Mouse (Mus musculus) heart, embryonic 12.5 days (tissue): ENCODE measurements at regions not wholly inside any gene's neighbourhood (a gene's known extent, or its start where the extent isn't known, plus 50 kb on each side); places are given as distances from the start of the nearest gene placed in this dataset.

Source experiments
- ATAC-seq: fragments of 200-750 bp; cut with Nextera tagmentation; 2 replicates; pipeline ENCODE4 v1.8.0; 2017; ENCODE audit warnings: moderate TSS enrichment, moderate library complexity; ENCODE audit not compliant: insufficient number of reproducible peaks, low FRiP score
- H3K27ac ChIP-seq: fragments of 300-500 bp; sonication (generic); 2 replicates; pipeline ENCODE4 v1.5.1; 2016; ENCODE audit warnings: mild to moderate bottlenecking, moderate library complexity; ENCODE audit not compliant: poor library complexity, severe bottlenecking
- H3K27me3 ChIP-seq: fragments of 300-500 bp; sonication (generic); replicated peaks from 2 replicates; pipeline ENCODE4 v1.6.1; 2016; ENCODE audit warnings: mild to moderate bottlenecking, moderate library complexity
- H3K36me3 ChIP-seq: fragments of 300-500 bp; sonication (generic); 2 replicates; pipeline ENCODE4 v1.6.1; 2016; ENCODE audit warnings: mild to moderate bottlenecking, moderate library complexity
- H3K4me1 ChIP-seq: fragments of 300-500 bp; sonication (generic); replicated peaks from 2 replicates; pipeline ENCODE4 v1.6.1; 2016; ENCODE audit warnings: mild to moderate bottlenecking
- H3K4me2 ChIP-seq: fragments of 300-500 bp; sonication (generic); 2 replicates; pipeline ENCODE4 v1.6.1; 2016; ENCODE audit warnings: mild to moderate bottlenecking, moderate library complexity
- H3K4me3 ChIP-seq: fragments of 300-500 bp; sonication (generic); 2 replicates; pipeline ENCODE4 v1.5.1; 2016; ENCODE audit warnings: mild to moderate bottlenecking
- H3K9ac ChIP-seq: fragments of 300-500 bp; sonication (generic); 2 replicates; pipeline ENCODE4 v1.6.1; 2016; ENCODE audit warnings: mild to moderate bottlenecking, moderate library complexity
- H3K9me3 ChIP-seq: fragments of 300-500 bp; sonication (generic); replicated peaks from 2 replicates; pipeline ENCODE4 v1.6.1; 2016; ENCODE audit warnings: mild to moderate bottlenecking, moderate library complexity
- WGBS: fragments of 180-500 bp; shearing (Covaris S2); methylation state at CpG from one replicate; pipeline ENCODE4 v1.1.7; 2016; 5-methylcytosine and 5-hydroxymethylcytosine counted together

DNA sequence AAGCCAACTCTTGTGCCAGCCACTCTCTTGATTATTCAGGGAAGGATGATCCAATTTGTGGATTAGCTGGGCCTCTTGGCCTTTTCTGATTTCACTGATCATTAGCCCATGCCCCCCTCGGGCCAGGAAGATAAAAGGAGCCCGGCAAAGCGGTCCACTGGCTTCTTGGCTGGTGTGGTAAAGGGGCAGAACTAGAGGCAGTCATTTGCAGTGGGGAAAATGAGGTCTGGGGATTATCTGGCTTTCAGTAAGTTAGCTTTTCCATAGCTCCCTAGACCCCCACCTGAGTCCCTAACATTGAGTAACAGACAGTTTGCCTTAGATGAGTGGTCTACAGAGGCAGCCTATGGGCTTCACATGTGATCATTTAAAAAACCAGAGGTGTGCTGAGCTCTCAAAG lies 163.7 kb downstream of the Insig2 start:
- Histone ChIP-seq H3K4me2 (no peak overlapping the region), H3K4me1 (no peaks in the 10 kb centered on the region), H3K4me3 (no peak overlapping the region), H3K27me3 (peaks cover 10% of the 10 kb centered on the region), H3K27ac (no peak overlapping the region), H3K36me3 (no peaks in the 10 kb centered on the region), H3K9ac (no peak overlapping the region), H3K9me3 (no peaks in the 10 kb centered on the region)
- ATAC-seq: no peak
- 33% methylated on average over 3 of the region's 3 CpGs for whole genome bisulfite sequencing

DNA sequence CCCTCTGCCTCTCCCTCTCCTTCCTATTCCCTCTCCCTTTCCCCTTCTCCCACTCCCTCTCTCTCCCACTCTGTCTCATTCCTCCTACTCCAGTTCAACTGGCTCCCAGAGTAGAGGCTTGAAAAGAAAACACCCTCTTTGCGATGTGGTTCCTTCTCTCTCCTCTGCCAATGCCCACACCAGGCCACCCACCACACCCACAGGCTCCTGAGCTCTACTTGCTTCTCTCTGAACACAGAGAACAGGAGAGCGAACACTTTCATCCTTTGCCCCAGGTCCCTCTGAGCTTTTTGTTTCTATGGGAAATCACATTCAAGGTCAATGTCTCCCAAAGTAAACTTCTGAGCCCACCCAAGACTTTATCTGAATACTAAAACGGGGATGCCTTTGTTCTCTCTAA lies 155.8 kb downstream of the Insig2 start:
- H3K4me2 ChIP-seq: no peak overlapping the region
- H3K27me3 ChIP-seq: peaks cover 47% of the 10 kb centered on the region
- H3K4me3 ChIP-seq: no peak overlapping the region
- 0 out of 2 replicates have a peak, but pooled peaks cover 4% of the 10 kb centered on the region for H3K4me1 ChIP-seq
- H3K9me3 ChIP-seq: no peaks in the 10 kb centered on the region; the same call in 1 of the 2 replicates
- no peak for ATAC-seq
- 5% methylated on average over 3 of the region's 3 CpGs for WGBS
- H3K9ac ChIP-seq: no peak overlapping the region
- no peaks in the 10 kb centered on the region for H3K36me3 ChIP-seq
- no peak overlapping the region for H3K27ac ChIP-seq

DNA sequence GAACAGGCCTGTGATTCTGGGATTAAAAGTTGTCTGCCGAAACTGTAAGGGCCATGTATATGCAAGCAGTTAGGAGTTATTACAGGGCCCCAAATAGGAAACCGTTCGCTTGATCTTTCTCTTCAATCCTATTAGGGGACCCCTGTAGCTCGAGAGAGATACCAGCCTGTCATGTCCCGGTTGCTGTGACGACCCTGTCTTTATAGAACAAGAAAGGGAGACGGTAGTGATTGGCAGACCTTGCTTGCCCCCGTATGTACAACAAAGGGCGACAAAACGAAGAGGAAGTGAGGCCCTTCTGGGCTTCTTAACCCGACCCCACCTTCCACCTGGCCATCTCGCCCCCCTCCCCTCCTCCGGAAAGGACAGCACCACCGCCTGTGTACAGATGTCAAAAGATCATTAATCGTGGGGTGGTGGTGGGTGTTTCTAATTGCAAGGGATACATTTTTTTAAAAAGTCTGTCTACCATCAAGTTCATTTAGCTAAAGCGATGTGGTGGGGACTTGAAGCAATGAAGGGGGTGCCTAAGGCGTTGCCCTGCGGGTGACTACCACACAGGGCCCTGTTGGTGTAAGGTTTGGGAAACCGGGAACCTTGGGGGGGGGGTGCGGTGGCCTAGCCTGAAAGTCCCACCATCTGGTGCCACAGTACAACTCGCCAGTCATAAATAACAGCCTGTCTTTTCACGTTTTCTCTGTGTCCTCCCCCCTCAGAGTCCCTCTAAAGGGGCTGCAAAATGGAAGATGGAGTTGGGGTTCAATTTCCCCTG lies 155.1 kb downstream of the Insig2 start:
- H3K4me2 ChIP-seq: peak overlapping the region; percentile 51
- H3K36me3 ChIP-seq: no peaks in the 10 kb centered on the region
- no peak overlapping the region for H3K9ac ChIP-seq
- H3K4me1 ChIP-seq: 0 out of 2 replicates have a peak, but pooled peaks cover 4% of the 10 kb centered on the region
- ATAC-seq: no peak
- H3K27ac ChIP-seq: no peak overlapping the region
- 4% methylated on average over 22 of the region's 22 CpGs for WGBS
- peak overlapping the region; percentile 22 for H3K4me3 ChIP-seq
- peaks cover 55% of the 10 kb centered on the region for H3K27me3 ChIP-seq
- no peaks in the 10 kb centered on the region; the same call in 1 of the 2 replicates for H3K9me3 ChIP-seq

DNA sequence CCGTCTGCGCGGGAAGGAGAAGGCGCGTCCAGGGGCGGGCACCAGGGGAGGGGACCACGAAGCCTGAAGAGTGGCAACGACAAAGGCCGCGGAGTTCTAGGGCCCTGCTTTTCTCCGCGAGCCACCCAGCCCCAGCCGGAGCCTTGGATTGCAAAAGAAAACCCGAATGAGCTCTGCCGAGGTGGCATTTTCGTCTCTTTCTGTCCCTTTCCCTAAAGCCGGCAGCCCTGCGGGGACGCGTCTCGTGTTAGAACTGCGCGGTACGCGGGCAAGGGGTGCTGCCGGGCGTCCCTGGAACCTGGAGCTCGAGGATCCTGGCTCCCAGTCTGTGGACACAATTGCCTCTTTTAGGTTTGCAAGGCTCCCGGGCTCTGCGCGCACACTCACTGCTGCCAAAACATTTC lies 154.5 kb downstream of the Insig2 start:
- Histone ChIP-seq H3K9ac (no peak overlapping the region), H3K27me3 (peaks cover 59% of the 10 kb centered on the region), H3K36me3 (no peaks in the 10 kb centered on the region), H3K4me2 (peak overlapping the region; percentile 51), H3K9me3 (no peaks in the 10 kb centered on the region; the same call in 1 of the 2 replicates), H3K27ac (no peak overlapping the region), H3K4me3 (peak overlapping the region; percentile 22), H3K4me1 (0 out of 2 replicates have a peak, but pooled peaks cover 4% of the 10 kb centered on the region)
- under 1% methylated on average over 31 of the region's 31 CpGs for WGBS
- ATAC-seq: no peak

DNA sequence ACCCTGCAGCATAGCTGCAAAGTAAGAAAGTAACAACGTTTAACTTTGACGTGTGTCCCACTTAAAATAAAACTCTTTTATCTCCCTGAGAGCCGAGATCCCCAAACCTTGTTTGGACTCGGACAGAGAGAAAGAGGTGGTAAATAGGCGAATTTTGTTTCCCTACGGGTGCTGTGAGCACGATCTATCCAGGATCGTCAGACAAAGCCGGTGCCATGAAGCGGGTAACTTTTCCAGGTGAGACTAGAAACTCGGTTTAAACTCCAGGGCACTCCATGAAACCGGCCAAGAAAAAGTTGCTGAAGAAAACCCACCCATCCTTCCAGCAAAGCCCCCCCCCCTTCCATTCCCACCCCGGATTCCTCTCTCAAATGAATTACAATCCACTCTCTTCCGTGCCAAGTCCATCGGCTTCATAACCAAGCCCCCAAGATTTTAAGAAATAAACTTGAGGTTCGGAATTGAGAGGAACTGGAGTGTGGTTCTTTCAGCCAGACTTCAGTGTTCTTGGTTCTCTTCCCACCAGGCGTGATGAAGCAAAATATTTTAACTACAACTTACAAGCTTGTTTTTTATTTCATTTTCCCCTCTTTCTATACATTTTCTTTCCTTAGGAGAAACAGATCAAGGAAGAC lies 153.7 kb downstream of the Insig2 start:
- H3K4me3 ChIP-seq: no peak overlapping the region
- no peak for ATAC-seq
- peaks cover 56% of the 10 kb centered on the region for H3K27me3 ChIP-seq
- H3K9ac ChIP-seq: no peak overlapping the region
- no peak overlapping the region for H3K27ac ChIP-seq
- WGBS: 2% methylated on average over 17 of the region's 17 CpGs
- H3K9me3 ChIP-seq: no peaks in the 10 kb centered on the region; the same call in 1 of the 2 replicates
- 0 out of 2 replicates have a peak, but pooled peaks cover 4% of the 10 kb centered on the region for H3K4me1 ChIP-seq
- no peaks in the 10 kb centered on the region for H3K36me3 ChIP-seq
- H3K4me2 ChIP-seq: no peak overlapping the region

DNA sequence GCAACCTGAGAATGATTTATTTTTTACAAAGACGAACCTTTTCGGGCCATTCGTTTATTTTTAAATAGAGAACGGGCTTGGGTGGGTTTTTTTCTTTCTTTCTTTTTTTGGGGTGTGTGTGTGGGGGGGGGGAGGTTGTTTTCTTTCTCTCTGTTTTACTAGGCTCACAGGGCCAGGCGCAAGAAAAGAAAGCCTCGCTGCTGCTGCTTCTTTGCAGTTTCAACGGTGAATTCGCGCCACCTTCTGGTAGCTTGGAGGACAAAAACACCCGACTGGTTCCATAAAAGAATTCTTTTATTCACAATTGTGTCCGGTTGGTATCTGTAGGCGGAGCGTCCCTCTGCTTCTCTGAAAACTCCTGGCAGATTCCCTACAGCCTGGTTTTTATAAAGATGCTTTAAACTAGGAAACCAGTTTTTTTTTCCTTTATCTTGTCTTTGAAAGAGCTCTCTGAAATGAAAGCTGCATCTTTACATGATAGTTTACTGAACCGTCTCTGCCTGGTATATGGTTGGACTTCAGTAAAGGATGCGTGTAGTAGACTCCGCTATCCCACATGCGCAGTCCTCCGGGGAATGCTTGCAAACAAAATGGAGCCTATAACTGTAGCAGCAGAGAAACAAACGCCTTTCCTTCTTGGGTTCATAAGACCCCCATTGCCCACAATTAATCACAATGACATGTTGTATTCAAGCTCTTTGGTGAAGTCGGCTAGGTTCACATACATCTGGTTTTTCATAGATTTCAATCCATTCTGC lies 151.9 kb downstream of the Insig2 start:
- H3K36me3 ChIP-seq: no peaks in the 10 kb centered on the region
- peaks cover 48% of the 10 kb centered on the region for H3K27me3 ChIP-seq
- no peak overlapping the region for H3K4me2 ChIP-seq
- WGBS: 19% methylated on average over 20 of the region's 20 CpGs
- H3K9me3 ChIP-seq: no peaks in the 10 kb centered on the region
- ATAC-seq: no peak
- no peak overlapping the region for H3K9ac ChIP-seq
- 0 out of 2 replicates have a peak, but pooled peaks cover 4% of the 10 kb centered on the region for H3K4me1 ChIP-seq
- no peak overlapping the region for H3K27ac ChIP-seq
- H3K4me3 ChIP-seq: no peak overlapping the region

DNA sequence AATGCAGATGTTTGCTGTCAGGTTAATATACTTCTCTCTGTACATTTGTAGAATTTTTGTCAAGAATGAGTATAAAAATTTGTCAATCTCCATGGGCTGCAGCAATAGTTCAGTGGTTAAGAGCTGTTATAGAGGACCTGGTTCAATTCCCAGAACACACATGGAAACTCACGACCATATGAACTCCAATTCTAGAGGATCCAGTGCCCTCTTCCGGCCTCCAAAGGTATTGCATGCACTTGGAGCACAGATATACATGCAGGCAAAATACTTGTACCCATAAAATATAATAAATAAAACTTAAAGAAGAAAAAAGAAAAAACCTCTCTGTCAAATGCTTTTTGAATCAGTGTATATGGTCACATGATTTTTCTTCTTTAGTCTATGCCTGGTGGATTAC lies 143.5 kb downstream of the Insig2 start:
- H3K4me3 ChIP-seq: no peak overlapping the region
- H3K36me3 ChIP-seq: no peaks in the 10 kb centered on the region
- no peak overlapping the region for H3K4me2 ChIP-seq
- no peaks in the 10 kb centered on the region for H3K4me1 ChIP-seq
- H3K9me3 ChIP-seq: no peaks in the 10 kb centered on the region
- WGBS: 28% methylated on average over 2 of the region's 2 CpGs
- H3K27ac ChIP-seq: no peak overlapping the region
- no peak for ATAC-seq
- H3K27me3 ChIP-seq: no peaks in the 10 kb centered on the region; the same call in 1 of the 2 replicates
- no peak overlapping the region for H3K9ac ChIP-seq

DNA sequence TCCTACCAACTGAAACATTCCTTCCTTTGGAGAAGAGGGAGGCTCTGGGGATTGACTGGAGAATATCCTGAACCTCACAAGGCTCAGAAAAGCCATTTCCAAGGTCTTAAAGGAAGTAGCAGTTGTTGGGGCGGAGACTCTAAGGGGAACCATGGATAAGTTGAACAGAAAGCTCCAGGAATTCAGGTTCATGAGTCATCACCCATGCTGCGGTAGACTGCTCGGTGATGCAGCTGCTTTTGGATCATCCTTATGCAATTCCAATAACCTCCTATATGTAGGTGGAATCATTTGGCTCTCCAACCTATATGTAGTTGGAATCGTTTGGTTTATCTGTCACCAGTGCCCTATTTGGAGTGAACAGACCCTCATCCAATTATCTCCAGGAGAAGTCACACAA lies 137.6 kb downstream of the Insig2 start:
- H3K9me3 ChIP-seq: no peaks in the 10 kb centered on the region
- no peak for ATAC-seq
- no peak overlapping the region for H3K4me2 ChIP-seq
- H3K27me3 ChIP-seq: no peaks in the 10 kb centered on the region
- H3K4me1 ChIP-seq: no peaks in the 10 kb centered on the region
- H3K4me3 ChIP-seq: no peak overlapping the region
- no peak overlapping the region for H3K27ac ChIP-seq
- no peak overlapping the region for H3K9ac ChIP-seq
- WGBS: 76% methylated on average over 4 of the region's 4 CpGs
- H3K36me3 ChIP-seq: no peaks in the 10 kb centered on the region

DNA sequence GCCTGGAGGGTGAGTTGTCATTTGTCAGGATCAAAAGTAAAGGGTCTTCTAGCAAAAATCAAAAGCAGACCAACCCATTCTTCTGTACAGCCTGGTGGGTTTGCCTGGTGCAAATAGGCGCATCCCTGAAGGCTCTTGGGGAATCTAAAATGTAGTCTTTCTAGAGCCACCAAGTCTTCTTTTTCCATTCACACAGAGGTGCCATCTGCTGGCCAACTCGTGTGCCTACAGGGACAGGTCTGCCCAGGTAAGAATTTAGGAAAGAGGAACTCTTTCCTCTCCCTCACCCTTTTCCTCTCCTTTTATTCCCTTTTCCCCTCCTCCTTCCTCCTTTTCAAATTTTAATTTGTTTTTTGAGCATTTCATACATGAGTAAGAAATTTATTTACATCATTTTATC lies 116.5 kb downstream of the Insig2 start:
- 24% methylated on average over 2 of the region's 2 CpGs for WGBS
- Histone ChIP-seq H3K27ac (no peak overlapping the region), H3K9ac (no peak overlapping the region), H3K9me3 (no peaks in the 10 kb centered on the region), H3K36me3 (no peaks in the 10 kb centered on the region), H3K4me2 (no peak overlapping the region), H3K27me3 (no peaks in the 10 kb centered on the region), H3K4me1 (no peaks in the 10 kb centered on the region), H3K4me3 (no peak overlapping the region)
- no peak for ATAC-seq

DNA sequence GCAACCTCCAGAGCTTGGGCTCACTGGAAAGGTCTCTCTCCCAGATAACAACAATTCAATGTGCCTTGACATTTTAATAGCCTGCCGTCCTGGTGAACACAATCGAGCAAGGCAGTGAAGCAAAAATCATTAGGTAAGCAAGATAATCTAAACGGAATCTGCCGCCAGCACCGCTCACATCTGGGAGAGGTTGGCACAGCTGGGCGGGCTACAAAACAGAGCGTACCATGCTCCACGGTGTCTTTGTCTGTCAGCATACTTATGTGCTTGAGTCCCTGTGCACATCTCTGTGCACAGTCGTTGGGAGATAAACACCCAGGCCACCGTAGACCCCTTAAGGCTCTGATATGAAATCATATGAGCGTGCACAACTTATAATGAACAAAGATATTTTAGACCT lies 108.1 kb downstream of the Insig2 start:
- no peak for ATAC-seq
- no peak overlapping the region for H3K4me2 ChIP-seq
- H3K4me3 ChIP-seq: no peak overlapping the region
- no peak overlapping the region for H3K27ac ChIP-seq
- no peaks in the 10 kb centered on the region for H3K9me3 ChIP-seq
- H3K27me3 ChIP-seq: no peaks in the 10 kb centered on the region
- no peak overlapping the region for H3K9ac ChIP-seq
- H3K4me1 ChIP-seq: no peaks in the 10 kb centered on the region
- WGBS: 78% methylated on average over 11 of the region's 11 CpGs
- no peaks in the 10 kb centered on the region for H3K36me3 ChIP-seq
